Mouse (Mus musculus): ENCODE results near the gene Atf3. TPM values are rescaled to one million over a fixed set of nuclear protein-coding genes. Genes with fewer than 3 reads are reported as not detected.

Gene Atf3
- 1 to 10 TPM; 3.0 to 3.6 TPM for total RNA-seq (2021)
- 1.1 and 2.8 TPM in 2 replicates for polyA plus RNA-seq (2012; rRNA removed)
- long read RNA-seq, partial matches to known transcripts = 0 of 1 reads
- long read RNA-seq, other reads (novel, unspliced or antisense) = 0 of 1 reads

- no peak for DNase-seq
Measured at GRCm38 (mm10) chr1:191217939-191218338, at the start of gene Atf3. TSS of gene Atf3 (minus strand) at chr1:191218039.

- DNase-seq = no peak
Measured at GRCm38 (mm10) chr1:191267162-191267561, 49.3 kb upstream of the Atf3 start.

- peak; percentile 49 for DNase-seq
Measured at GRCm38 (mm10) chr1:191263471-191263870, 45.6 kb upstream of the Atf3 start.

GRCm38 (mm10) chr1:191261861-191262260, 44.0 kb upstream of the Atf3 start:
- no peak for DNase-seq

- DNase-seq = no peak
Measured at GRCm38 (mm10) chr1:191259661-191260060, 41.8 kb upstream of the Atf3 start.

GRCm38 (mm10) chr1:191259121-191259520, 41.3 kb upstream of the Atf3 start:
- DNase-seq = no peak

- DNase-seq = no peak
Measured at GRCm38 (mm10) chr1:191258521-191258920, 40.7 kb upstream of the Atf3 start.

- DNase-seq = no peak
Measured at GRCm38 (mm10) chr1:191257981-191258380, 40.1 kb upstream of the Atf3 start.

- peak; percentile 78 for DNase-seq
Measured at GRCm38 (mm10) chr1:191257351-191257771, 39.5 kb upstream of the Atf3 start.

GRCm38 (mm10) chr1:191256566-191257350, 38.9 kb upstream of the Atf3 start:
- peak; percentile 62 for DNase-seq

GRCm38 (mm10) chr1:191256134-191256533, 38.3 kb upstream of the Atf3 start:
- DNase-seq = no peak

GRCm38 (mm10) chr1:191254448-191254847, 36.6 kb upstream of the Atf3 start:
- peak; percentile 94 for DNase-seq

GRCm38 (mm10) chr1:191253636-191254035, 35.8 kb upstream of the Atf3 start:
- peak; percentile 52 for DNase-seq

GRCm38 (mm10) chr1:191249975-191250374, 32.1 kb upstream of the Atf3 start:
- no peak for DNase-seq

GRCm38 (mm10) chr1:191248423-191248822, 30.6 kb upstream of the Atf3 start:
- DNase-seq = no peak

GRCm38 (mm10) chr1:191247561-191247960, 29.7 kb upstream of the Atf3 start:
- DNase-seq = no peak

- no peak for DNase-seq
Measured at GRCm38 (mm10) chr1:191243855-191244254, 26.0 kb upstream of the Atf3 start.

- DNase-seq = no peak
Measured at GRCm38 (mm10) chr1:191242065-191242698, 24.3 kb upstream of the Atf3 start.

GRCm38 (mm10) chr1:191241574-191241973, 23.7 kb upstream of the Atf3 start:
- no peak for DNase-seq

- no peak for DNase-seq
Measured at GRCm38 (mm10) chr1:191239602-191240001, 21.8 kb upstream of the Atf3 start.

- no peak for DNase-seq
Measured at GRCm38 (mm10) chr1:191235788-191236542, 18.1 kb upstream of the Atf3 start.

GRCm38 (mm10) chr1:191234837-191235236, 17.0 kb upstream of the Atf3 start:
- DNase-seq = no peak

All from adrenal gland, adult 2 months (tissue).